Mouse (Mus musculus) liver, embryonic 15.5 days (tissue): Measurements from ENCODE around the gene Rbfox2. TPM values are rescaled to one million over a fixed set of nuclear protein-coding genes. Genes with fewer than 3 reads are reported as not detected.

Experiments
- ATAC-seq: fragments of 200-750 bp; cut with Nextera tagmentation; 2 replicates; pipeline ENCODE4 v1.8.0; 2017; ENCODE audit warnings: moderate number of reproducible peaks, mild to moderate bottlenecking, moderate library complexity; ENCODE audit not compliant: insufficient read depth
- H3K27ac ChIP-seq: fragments of 300-500 bp; sonication (generic); replicated peaks from 2 replicates; pipeline ENCODE4 v1.5.1; 2015; ENCODE audit warnings: mild to moderate bottlenecking, inconsistent platforms
- H3K27me3 ChIP-seq: fragments of 300-500 bp; sonication (generic); 2 replicates; pipeline ENCODE4 v1.6.1; 2015; ENCODE audit warnings: mild to moderate bottlenecking, inconsistent platforms
- H3K36me3 ChIP-seq: fragments of 300-500 bp; sonication (generic); replicated peaks from 2 replicates; pipeline ENCODE4 v1.6.1; 2015; ENCODE audit warnings: moderate library complexity, mild to moderate bottlenecking, inconsistent platforms
- H3K4me1 ChIP-seq: fragments of 300-500 bp; sonication (generic); replicated peaks from 2 replicates; pipeline ENCODE4 v1.6.1; 2015; ENCODE audit warnings: inconsistent platforms
- H3K4me2 ChIP-seq: fragments of 300-500 bp; sonication (generic); 2 replicates; pipeline ENCODE4 v1.6.1; 2015; ENCODE audit warnings: moderate library complexity, mild to moderate bottlenecking, inconsistent platforms
- H3K4me3 ChIP-seq: fragments of 300-500 bp; sonication (generic); replicated peaks from 2 replicates; pipeline ENCODE4 v1.5.1; 2015; ENCODE audit warnings: mild to moderate bottlenecking, inconsistent platforms
- H3K9ac ChIP-seq: fragments of 300-500 bp; sonication (generic); 2 replicates; pipeline ENCODE4 v1.6.1; 2015; ENCODE audit warnings: moderate library complexity, mild to moderate bottlenecking, inconsistent platforms
- H3K9me3 ChIP-seq: fragments of 300-500 bp; sonication (generic); replicated peaks from 2 replicates; pipeline ENCODE4 v1.6.1; 2016; ENCODE audit warnings: inconsistent platforms
- WGBS: fragments of 180-500 bp; shearing (Covaris S2); methylation state at CpG from one replicate; pipeline ENCODE4 v1.1.7; 2015; ENCODE audit warnings: mixed read lengths; ENCODE audit not compliant: insufficient replicate concordance; 5-methylcytosine and 5-hydroxymethylcytosine counted together
- polyA plus RNA-seq: library from polyadenylated mRNA; unstranded; fragments of >200 nt; fragmentation: Nextera tagmentation; extraction: Ambion mirVana; gene quantifications from 2 replicates; pipeline ENCODE4 v1.2.1, GENCODE M21; 2015

The Rbfox2 gene
- polyA plus RNA-seq, 1 experiment from 2014 or later = 9.8 TPM

DNA sequence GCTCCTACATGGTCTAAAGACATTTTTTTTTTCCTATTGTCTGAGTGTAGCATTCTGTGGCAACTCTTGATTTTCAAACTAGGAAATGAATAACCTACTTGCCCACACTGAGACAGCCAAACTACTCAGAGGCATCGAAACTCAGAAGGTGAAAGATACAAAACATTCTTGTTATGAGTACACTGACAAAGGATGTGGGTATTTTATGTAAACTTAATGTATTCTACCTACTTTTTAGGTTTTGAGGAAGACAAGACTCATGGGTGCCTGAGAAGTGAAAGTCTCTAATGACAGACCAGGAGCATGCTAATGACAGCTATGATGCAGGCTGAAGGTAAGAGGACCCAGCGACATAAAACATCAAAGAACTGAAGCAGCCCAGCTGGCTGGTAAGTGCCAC is 184.0 kb downstream of the Rbfox2 start:
- Histone ChIP-seq H3K4me3 (no peak overlapping the region), H3K27me3 (no peaks in the 10 kb centered on the region), H3K36me3 (no peaks in the 10 kb centered on the region), H3K9ac (no peak overlapping the region), H3K9me3 (no peaks in the 10 kb centered on the region), H3K4me2 (no peak overlapping the region), H3K27ac (no peak overlapping the region), H3K4me1 (0 out of 2 replicates have a peak, but pooled peaks cover 3% of the 10 kb centered on the region)
- 53% methylated on average over 2 of the region's 2 CpGs for WGBS
- no peak for ATAC-seq

DNA sequence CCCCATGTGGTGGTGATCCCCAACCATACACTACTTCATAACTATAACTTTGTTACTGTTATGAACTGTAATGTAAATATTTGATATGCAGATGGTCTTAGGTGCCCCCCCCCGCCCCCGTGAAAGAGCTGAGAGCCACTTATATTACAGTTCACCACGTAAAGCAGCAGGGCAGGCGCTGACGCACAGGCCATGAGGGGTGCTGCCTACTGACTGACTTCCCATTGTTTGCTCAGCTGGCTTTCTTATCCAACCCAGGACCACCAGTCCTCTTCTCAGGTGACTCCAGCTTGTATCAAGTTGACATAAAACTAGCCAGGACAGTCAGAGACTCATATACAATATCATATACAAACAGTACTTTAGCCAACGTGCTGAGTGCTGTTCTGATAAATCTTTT is 184.6 kb downstream of the Rbfox2 start:
- no peak overlapping the region for H3K4me3 ChIP-seq
- H3K27ac ChIP-seq = no peak overlapping the region
- H3K4me2 ChIP-seq = no peak overlapping the region
- H3K4me1 ChIP-seq = 0 out of 2 replicates have a peak, but pooled peaks cover 3% of the 10 kb centered on the region
- no peak for ATAC-seq
- H3K9me3 ChIP-seq = no peaks in the 10 kb centered on the region
- 54% methylated on average over 6 of the region's 6 CpGs for WGBS
- no peaks in the 10 kb centered on the region for H3K27me3 ChIP-seq
- no peak overlapping the region for H3K9ac ChIP-seq
- no peaks in the 10 kb centered on the region for H3K36me3 ChIP-seq

DNA sequence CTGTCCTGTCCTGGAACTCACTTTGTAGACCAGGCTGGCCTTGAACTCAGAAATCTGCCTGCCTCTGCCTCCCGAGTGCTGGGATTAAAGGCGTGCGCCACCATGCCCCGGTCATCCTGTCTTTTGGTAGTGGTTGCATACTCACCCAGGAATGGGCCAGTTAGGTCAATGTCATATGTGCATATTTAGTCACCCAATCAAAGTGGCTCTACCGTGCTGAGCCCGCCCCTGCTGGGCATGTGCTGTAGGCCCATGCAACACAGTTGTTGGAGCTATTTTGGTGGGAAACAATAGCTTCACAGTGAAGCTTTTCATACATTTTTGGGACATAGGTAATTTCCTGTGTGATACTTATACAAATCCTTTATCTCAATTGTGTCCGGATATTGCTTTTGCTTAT is 187.1 kb downstream of the Rbfox2 start:
- 76% methylated on average over 7 of the region's 7 CpGs for WGBS
- Histone ChIP-seq H3K9me3 (no peaks in the 10 kb centered on the region), H3K4me2 (no peak overlapping the region), H3K4me1 (0 out of 2 replicates have a peak, but pooled peaks cover 3% of the 10 kb centered on the region), H3K4me3 (no peak overlapping the region), H3K27ac (no peak overlapping the region), H3K36me3 (0 out of 2 replicates have a peak, but pooled peaks cover 2% of the 10 kb centered on the region), H3K27me3 (no peaks in the 10 kb centered on the region), H3K9ac (no peak overlapping the region)
- no peak for ATAC-seq

DNA sequence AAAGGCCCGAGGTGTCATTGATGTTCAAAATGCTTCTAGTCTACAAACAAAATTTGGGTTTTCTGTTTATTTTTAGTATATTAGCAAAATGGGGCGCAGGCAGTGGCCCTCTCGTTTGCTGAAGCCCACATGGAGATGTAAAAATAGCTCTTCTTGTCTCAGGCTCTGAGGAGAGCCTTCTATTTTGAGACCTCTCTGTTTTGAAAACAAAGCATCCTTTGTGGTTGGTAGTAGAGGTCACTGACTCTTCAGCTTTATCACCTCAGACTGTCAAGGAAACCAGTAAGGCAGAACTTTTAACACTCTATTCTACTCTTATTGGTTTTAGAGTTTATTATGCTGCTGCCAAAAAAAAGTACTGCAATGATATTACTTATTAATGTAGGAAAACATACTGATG is 189.6 kb downstream of the Rbfox2 start:
- Histone ChIP-seq H3K27me3 (no peaks in the 10 kb centered on the region), H3K36me3 (0 out of 2 replicates have a peak, but pooled peaks cover 4% of the 10 kb centered on the region), H3K27ac (no peak overlapping the region), H3K4me1 (no peaks in the 10 kb centered on the region), H3K9ac (no peak overlapping the region), H3K9me3 (no peaks in the 10 kb centered on the region), H3K4me3 (no peak overlapping the region), H3K4me2 (no peak overlapping the region)
- no peak for ATAC-seq
- WGBS = 40% methylated on average over 3 of the region's 3 CpGs

DNA sequence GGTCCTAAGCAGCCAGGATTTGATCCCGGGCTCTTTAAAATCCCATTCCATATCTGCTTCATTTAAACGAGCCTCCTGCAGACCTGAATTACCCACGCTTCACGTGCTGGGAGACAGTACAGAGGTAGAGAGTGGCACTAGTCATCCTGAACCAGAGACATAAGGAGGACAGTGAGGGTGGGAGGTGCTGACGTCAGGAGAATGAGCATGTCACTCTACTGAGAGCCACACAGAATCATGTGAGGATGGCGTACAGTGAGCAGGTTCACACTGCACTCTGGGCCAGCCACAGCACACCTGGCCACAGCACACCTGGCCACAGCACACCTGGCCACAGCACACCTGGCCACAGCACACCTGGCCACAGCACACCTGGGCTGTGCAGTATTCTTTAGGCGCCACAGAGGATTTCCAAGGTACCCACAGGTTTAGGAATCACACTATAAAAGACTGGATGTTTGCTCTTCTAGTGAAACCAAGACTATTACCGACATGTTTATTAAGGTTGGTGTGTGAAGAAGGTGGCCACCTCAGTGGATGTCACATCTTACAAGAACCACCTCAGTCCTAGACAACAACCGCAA is 190.6 kb downstream of the Rbfox2 start:
- Histone ChIP-seq H3K9ac (no peak overlapping the region), H3K4me2 (no peak overlapping the region), H3K9me3 (no peaks in the 10 kb centered on the region), H3K27ac (no peak overlapping the region), H3K36me3 (0 out of 2 replicates have a peak, but pooled peaks cover 4% of the 10 kb centered on the region), H3K4me1 (no peaks in the 10 kb centered on the region), H3K4me3 (no peak overlapping the region), H3K27me3 (no peaks in the 10 kb centered on the region)
- 71% methylated on average over 9 of the region's 9 CpGs for WGBS
- ATAC-seq = no peak

DNA sequence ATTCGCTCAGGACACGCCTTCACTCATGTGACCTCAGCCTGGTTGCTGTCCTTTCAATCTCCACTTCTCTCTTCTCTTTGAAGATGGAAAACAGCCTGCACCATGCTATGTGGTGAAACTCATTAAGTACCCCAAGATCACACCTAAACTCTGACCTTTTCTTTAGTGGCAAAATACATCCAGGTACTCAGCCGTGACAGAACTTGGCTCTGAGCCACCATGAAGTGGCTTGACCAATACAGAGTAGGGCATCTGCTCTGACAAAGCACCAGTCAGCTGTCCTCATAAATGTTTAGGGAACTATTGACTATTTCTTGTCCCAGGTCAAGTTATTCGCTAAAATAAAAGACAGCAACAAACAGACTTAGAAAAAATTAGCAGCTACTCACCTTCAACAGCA is 191.3 kb downstream of the Rbfox2 start:
- 65% methylated on average over 4 of the region's 4 CpGs for WGBS
- ATAC-seq = no peak
- Histone ChIP-seq H3K9ac (no peak overlapping the region), H3K27me3 (no peaks in the 10 kb centered on the region), H3K4me3 (no peak overlapping the region), H3K4me1 (no peaks in the 10 kb centered on the region), H3K27ac (no peak overlapping the region), H3K4me2 (no peak overlapping the region), H3K36me3 (0 out of 2 replicates have a peak, but pooled peaks cover 4% of the 10 kb centered on the region), H3K9me3 (no peaks in the 10 kb centered on the region)

DNA sequence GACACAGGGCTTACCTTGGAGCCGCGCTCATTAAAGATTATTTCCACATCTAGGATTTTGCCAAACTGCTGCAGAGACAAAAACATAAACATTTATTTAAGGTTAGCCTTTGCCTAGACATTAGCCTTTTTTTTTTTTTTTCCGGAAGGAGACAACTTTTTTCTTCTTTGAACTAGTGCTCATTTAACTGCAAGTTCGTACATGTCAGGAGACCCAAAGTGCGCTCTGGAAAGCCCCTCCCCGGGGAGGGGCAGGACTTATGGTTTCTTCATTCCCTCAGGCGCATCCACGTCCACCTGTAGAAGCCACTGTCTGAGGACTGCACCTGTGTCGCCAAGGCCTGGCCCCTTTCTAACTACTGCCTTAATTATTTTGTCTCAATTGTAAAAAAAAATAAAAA is 193.2 kb downstream of the Rbfox2 start:
- no peak overlapping the region for H3K4me2 ChIP-seq
- H3K27me3 ChIP-seq = no peaks in the 10 kb centered on the region
- H3K9ac ChIP-seq = no peak overlapping the region
- no peaks in the 10 kb centered on the region for H3K9me3 ChIP-seq
- no peak overlapping the region for H3K27ac ChIP-seq
- WGBS = 71% methylated on average over 9 of the region's 9 CpGs
- no peak for ATAC-seq
- H3K4me1 ChIP-seq = no peaks in the 10 kb centered on the region
- H3K36me3 ChIP-seq = 0 out of 2 replicates have a peak, but pooled peaks cover 4% of the 10 kb centered on the region
- no peak overlapping the region for H3K4me3 ChIP-seq

DNA sequence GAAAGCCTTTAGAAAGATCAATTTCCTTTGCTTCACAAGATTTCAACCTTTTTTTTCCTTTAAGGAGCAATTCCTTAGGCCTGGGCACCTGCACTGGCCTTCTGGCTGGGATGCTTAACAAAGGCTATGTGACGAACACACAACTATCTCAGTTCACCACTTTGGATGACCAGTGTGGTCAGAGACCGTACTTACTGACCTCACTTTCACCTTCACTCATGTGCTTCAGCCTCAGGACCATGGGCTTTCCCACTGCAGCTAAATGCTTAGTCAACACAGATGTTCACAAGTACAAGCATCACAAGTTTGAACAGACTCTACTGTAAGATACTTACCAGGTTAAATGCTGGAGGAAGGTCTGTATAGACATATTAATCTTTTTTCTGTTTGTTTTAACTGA is 194.4 kb downstream of the Rbfox2 start:
- H3K9ac ChIP-seq = no peak overlapping the region
- no peaks in the 10 kb centered on the region for H3K27me3 ChIP-seq
- H3K9me3 ChIP-seq = no peaks in the 10 kb centered on the region
- H3K36me3 ChIP-seq = 0 out of 2 replicates have a peak, but pooled peaks cover 4% of the 10 kb centered on the region
- no peak overlapping the region for H3K27ac ChIP-seq
- no peaks in the 10 kb centered on the region for H3K4me1 ChIP-seq
- WGBS = 67% methylated on average over 2 of the region's 2 CpGs
- no peak overlapping the region for H3K4me3 ChIP-seq
- no peak for ATAC-seq
- H3K4me2 ChIP-seq = no peak overlapping the region

DNA sequence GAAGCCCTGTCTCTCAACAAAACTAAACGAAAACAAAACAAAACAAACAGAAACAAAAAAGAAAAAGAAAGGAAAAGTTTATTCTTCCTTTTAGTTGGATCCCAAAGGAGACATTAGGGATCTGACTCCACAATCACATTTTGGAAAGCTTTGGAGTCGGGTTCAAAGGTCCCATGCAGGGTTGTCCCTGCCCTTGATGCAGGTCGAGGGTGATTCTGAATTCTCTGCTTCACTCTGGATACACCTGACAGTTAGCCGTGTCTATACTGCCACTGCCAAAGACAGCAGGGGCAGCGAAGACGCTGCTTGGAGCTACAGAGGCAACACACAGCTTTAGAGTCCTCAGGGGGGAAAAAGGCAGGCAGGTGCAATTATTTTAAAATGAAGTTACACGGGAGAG is 194.9 kb downstream of the Rbfox2 start:
- Histone ChIP-seq H3K4me2 (no peak overlapping the region), H3K9me3 (no peaks in the 10 kb centered on the region), H3K36me3 (0 out of 2 replicates have a peak, but pooled peaks cover 4% of the 10 kb centered on the region), H3K27ac (no peak overlapping the region), H3K9ac (no peak overlapping the region), H3K27me3 (no peaks in the 10 kb centered on the region), H3K4me3 (no peak overlapping the region), H3K4me1 (no peaks in the 10 kb centered on the region)
- 53% methylated on average over 7 of the region's 7 CpGs for WGBS
- no peak for ATAC-seq

DNA sequence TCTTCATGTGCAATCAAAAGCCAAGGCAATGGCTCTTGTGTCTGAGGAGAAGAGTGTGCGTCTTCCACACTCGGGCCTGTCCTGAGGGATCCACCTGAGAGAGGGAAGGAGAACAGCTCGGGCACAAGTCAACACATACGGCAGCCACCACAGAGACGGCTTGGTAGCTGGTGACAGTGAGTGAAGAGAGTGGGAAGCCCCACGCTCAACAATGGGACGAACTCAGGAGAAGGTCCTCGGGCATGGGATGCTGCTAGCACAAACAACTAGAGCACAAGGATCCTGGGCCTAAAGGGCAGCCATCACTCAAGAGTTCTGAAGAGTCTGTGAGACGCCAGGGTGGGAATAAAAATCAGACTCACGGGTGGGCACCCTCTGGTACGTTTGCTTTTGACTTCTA is 196.4 kb downstream of the Rbfox2 start:
- H3K9ac ChIP-seq = no peak overlapping the region
- no peaks in the 10 kb centered on the region for H3K27me3 ChIP-seq
- no peak overlapping the region for H3K4me3 ChIP-seq
- H3K4me1 ChIP-seq = no peaks in the 10 kb centered on the region
- 68% methylated on average over 11 of the region's 11 CpGs for WGBS
- H3K4me2 ChIP-seq = no peak overlapping the region
- H3K36me3 ChIP-seq = 0 out of 2 replicates have a peak, but pooled peaks cover 4% of the 10 kb centered on the region
- no peaks in the 10 kb centered on the region for H3K9me3 ChIP-seq
- no peak for ATAC-seq
- no peak overlapping the region for H3K27ac ChIP-seq

DNA sequence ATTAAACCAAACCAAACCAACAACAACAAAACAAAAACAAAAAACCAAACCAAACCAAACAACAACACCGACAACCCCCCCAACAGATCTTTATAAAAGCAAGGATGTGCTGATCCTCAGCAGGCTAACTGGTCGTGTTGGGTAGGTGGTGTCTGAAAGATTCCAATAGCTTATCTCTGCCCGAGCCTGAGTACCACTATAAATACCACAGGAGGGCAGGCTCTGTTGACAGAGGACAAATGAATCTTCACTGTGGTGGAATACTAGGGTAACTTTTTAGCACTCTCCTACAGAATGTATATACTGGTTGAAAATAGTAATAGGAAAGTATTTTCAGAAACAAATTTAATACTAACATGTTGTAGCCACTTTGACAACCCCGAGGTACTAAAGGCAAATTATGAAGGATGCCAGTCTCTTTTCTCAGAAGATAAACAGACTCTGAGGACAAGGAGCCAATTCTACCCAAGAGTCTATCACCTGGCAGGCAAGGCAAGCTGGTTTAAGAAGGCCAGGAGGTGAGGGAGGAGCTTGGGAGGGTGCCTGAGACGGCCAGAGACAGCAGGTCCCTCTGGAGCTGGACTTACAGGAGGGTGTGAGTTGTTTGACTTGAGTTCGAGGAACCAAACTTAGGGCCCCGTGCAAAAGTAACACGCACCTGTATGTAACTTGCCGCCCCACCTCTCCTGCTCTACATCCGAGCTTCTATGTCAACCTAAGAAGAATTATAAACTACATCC is 199.5 kb downstream of the Rbfox2 start:
- Histone ChIP-seq H3K27ac (no peak overlapping the region), H3K27me3 (no peaks in the 10 kb centered on the region), H3K9me3 (no peaks in the 10 kb centered on the region), H3K9ac (no peak overlapping the region), H3K4me1 (0 out of 2 replicates have a peak, but pooled peaks cover 7% of the 10 kb centered on the region), H3K4me2 (no peak overlapping the region), H3K36me3 (no peaks in the 10 kb centered on the region), H3K4me3 (no peak overlapping the region)
- ATAC-seq = no peak
- WGBS = 59% methylated on average over 10 of the region's 10 CpGs
